Mouse (Mus musculus) forebrain, postnatal 0 days (tissue): ENCODE measurements at regions not wholly inside any gene's neighbourhood (a gene's known extent, or its start where the extent isn't known, plus 50 kb on each side); places are given as distances from the start of the nearest gene placed in this dataset.

ENCODE experiments used
- ATAC-seq: fragments of 200-750 bp; cut with Nextera tagmentation; 2 replicates; pipeline ENCODE4 v1.8.0; 2017; ENCODE audit warnings: mild to moderate bottlenecking, moderate library complexity
- DNase-seq: peaks from one replicate; pipeline ENCODE4 v3.0.0-alpha.2; 2015
- H3K27ac ChIP-seq: fragments of 300-500 bp; sonication (generic); 2 replicates; pipeline ENCODE4 v1.5.1; 2014; ENCODE audit warnings: low read depth, mild to moderate bottlenecking, antibody characterized with exemption, low read length, moderate library complexity, mixed read lengths
- H3K27me3 ChIP-seq: fragments of 300-500 bp; sonication (generic); 2 replicates; pipeline ENCODE4 v1.6.1; 2014; ENCODE audit warnings: mild to moderate bottlenecking, low read length, mixed read lengths; ENCODE audit not compliant: insufficient read depth
- H3K36me3 ChIP-seq: fragments of 300-500 bp; sonication (generic); 2 replicates; pipeline ENCODE4 v1.6.1; 2014; ENCODE audit warnings: mild to moderate bottlenecking, moderate library complexity; ENCODE audit not compliant: insufficient read depth
- H3K4me1 ChIP-seq: fragments of 300-500 bp; sonication (generic); 2 replicates; pipeline ENCODE4 v1.6.1; 2014; ENCODE audit warnings: antibody characterized with exemption; ENCODE audit not compliant: insufficient read depth
- H3K4me2 ChIP-seq: fragments of 300-500 bp; sonication (generic); 2 replicates; pipeline ENCODE4 v1.6.1; 2014; ENCODE audit warnings: low read depth, mild to moderate bottlenecking, moderate library complexity
- H3K4me3 ChIP-seq: fragments of 300-500 bp; sonication (generic); 2 replicates; pipeline ENCODE4 v1.5.1; 2014; ENCODE audit warnings: low read depth, low read length, mixed read lengths
- H3K9ac ChIP-seq: fragments of 300-500 bp; sonication (generic); 2 replicates; pipeline ENCODE4 v1.6.1; 2014; ENCODE audit warnings: mild to moderate bottlenecking
- H3K9me3 ChIP-seq: fragments of 300-500 bp; sonication (generic); 2 replicates; pipeline ENCODE4 v1.6.1; 2016; ENCODE audit warnings: low read length
- CTCF ChIP-seq: sonication (generic); IDR thresholded peaks from 2 replicates; pipeline ENCODE4 v1.5.1; 2016; ENCODE audit warnings: antibody characterized with exemption, control low read depth, low read depth
- WGBS: fragments of 180-500 bp; shearing (Covaris S2); extraction: QIAGEN DNeasy Blood & Tissue Kit; methylation state at CpG from one replicate; pipeline ENCODE4 v1.1.7; 2014; 5-methylcytosine and 5-hydroxymethylcytosine counted together

GRCm38 (mm10) chr8:92777106-92777505, 50.0 kb upstream of the Mmp2 start:
- TF ChIP-seq CTCF = no peak
- WGBS = 20% methylated on average over 5 of the region's 5 CpGs

More at GRCm38 (mm10) chr8:92777106-92777505, 50.0 kb upstream of the Mmp2 start:
- H3K4me2 ChIP-seq = no peak overlapping the region
- no peaks in the 10 kb centered on the region for H3K27me3 ChIP-seq
- no peak overlapping the region for H3K27ac ChIP-seq
- no peak overlapping the region for H3K9ac ChIP-seq
- H3K4me3 ChIP-seq = no peak overlapping the region
- DNase-seq (no peak), ATAC-seq (no peak)
- no peaks in the 10 kb centered on the region for H3K36me3 ChIP-seq
- no peaks in the 10 kb centered on the region for H3K9me3 ChIP-seq
- no peaks in the 10 kb centered on the region for H3K4me1 ChIP-seq
